Comparison of ENCODE assay signal across 9 mouse cellular contexts in genomic region chr4:107440306-107440705, GRCm38 (mm10). TPM values are rescaled to one million over a fixed set of nuclear protein-coding genes. Genes with fewer than 3 reads are reported as not detected.
DNase-seq lines count a peak whose midpoint lies in the region; ATAC-seq and TF ChIP-seq lines count a peak whose summit lies in the region.
"Had no signal": no experiment of that assay in that cellular context is flagged by ENCODE, and none has a peak within 500 bp of the region (broad histone marks: within the 10 kb centered on the region; RNA-seq: fewer than 3 reads in every experiment).

No protein-coding gene starts in this region.

- peak overlapping the region; percentile 50 for H3K4me3 ChIP-seq in gastrocnemius, adult 2 months
- H3K4me3 ChIP-seq in spleen, adult 2 months (ENCODE audit: extremely low read depth, insufficient read depth, insufficient read length), result peak overlapping the region; percentile 16; the same call in 1 of the 2 replicates
- no peak overlapping the region for H3K4me3 ChIP-seq in limb, embryonic 11.5 days (ENCODE audit: low read depth, low read length)

- no peak for TF ChIP-seq POLR2A in spleen, adult 2 months (IDR thresholded peaks at IDR 0.05; ENCODE audit: low read depth, low read length)

- no peak overlapping the region for H3K27ac ChIP-seq in gastrocnemius, adult 2 months
- H3K27ac ChIP-seq in spleen, adult 2 months (ENCODE audit: insufficient read depth, low read length), result no peak overlapping the region
- no peak overlapping the region for H3K27ac ChIP-seq in limb, embryonic 11.5 days (replicated peaks; ENCODE audit: low read depth, low read length)

- 25% methylated on average over 13 of the region's 13 CpGs for WGBS in spleen, adult 2 months
- 12% methylated on average over 13 of the region's 13 CpGs for WGBS in limb, embryonic 11.5 days

- H3K4me1 ChIP-seq in spleen, adult 2 months (ENCODE audit: control insufficient read depth, insufficient read depth, insufficient read length), result peaks cover 3% of the 10 kb centered on the region; the same call in 1 of the 2 replicates
- peaks cover 36% of the 10 kb centered on the region for H3K4me1 ChIP-seq in limb, embryonic 11.5 days (ENCODE audit: control insufficient read depth, insufficient read depth, low read length)

- H3K4me2 ChIP-seq in limb, embryonic 11.5 days (ENCODE audit: low read depth, severe bottlenecking), result peak overlapping the region; percentile 24; the same call in 1 of the 2 replicates

- H3K9me3 ChIP-seq in limb, embryonic 11.5 days (ENCODE audit: control insufficient read depth, low read length), result peaks cover 3% of the 10 kb centered on the region; the same call in 1 of the 2 replicates

- intact Hi-C loops in gastrocnemius, adult 2 months (cut with DNase I), result no loop called here
- intact Hi-C loops in left cerebral cortex, postnatal 25 days (cut with DNase I), result no loop called here
- intact Hi-C loops in left cerebral cortex, postnatal 14 days (cut with DNase I), result no loop called here

- H3K9ac ChIP-seq in limb, embryonic 11.5 days (ENCODE audit: low read length), result no peak overlapping the region

- no peak for DNase-seq in gastrocnemius, adult 2 months
- DNase-seq in gastrocnemius, postnatal 25 days, result no peak
- no peak for DNase-seq in spleen, adult 2 months (ENCODE audit: low read depth in 1 of 2, low spot score in 2 of 2)
- DNase-seq in spleen, postnatal 36 days (ENCODE audit: low spot score in 2 of 2), result no peak
- no peak for DNase-seq in limb, embryonic 11.5 days (ENCODE audit: low spot score)
- no peak for DNase-seq in left cerebral cortex, postnatal 25 days (ENCODE audit: low spot score in 2 of 2)
- DNase-seq in adrenal gland, adult 18-20 months (ENCODE audit: low spot score in 2 of 2), result no peak
- DNase-seq in left cerebral cortex, postnatal 14 days (ENCODE audit: low spot score in 2 of 2), result no peak

- no peak for ATAC-seq in limb, embryonic 11.5 days (ENCODE audit: insufficient number of reproducible peaks, low FRiP score, low TSS enrichment, low read depth)

- TF ChIP-seq CTCF in gastrocnemius, adult 2 months (IDR thresholded peaks at IDR 0.05), result no peak
- TF ChIP-seq CTCF in spleen, adult 2 months (IDR thresholded peaks at IDR 0.05; ENCODE audit: extremely low read depth, insufficient read depth, insufficient read length, insufficient replicate concordance), result no peak

- H3K27me3 ChIP-seq in spleen, adult 2 months (ENCODE audit: control insufficient read depth, insufficient read depth, low read length), result peaks cover 6% of the 10 kb centered on the region
- H3K27me3 ChIP-seq in limb, embryonic 11.5 days (ENCODE audit: control insufficient read depth, insufficient read depth, low read length), result peaks cover 24% of the 10 kb centered on the region

- no peaks in the 10 kb centered on the region for H3K36me3 ChIP-seq in spleen, adult 2 months (ENCODE audit: control insufficient read depth, insufficient read depth, low read length)
- no peaks in the 10 kb centered on the region for H3K36me3 ChIP-seq in limb, embryonic 11.5 days (ENCODE audit: control insufficient read depth, insufficient read depth, low read length)

RNA-seq across cellular contexts. Expression of gene Glis1, which starts 5.9 kb away (rescaled TPM):
- total RNA-seq in gastrocnemius, adult 2 months (2021), result under 1 TPM; 0.15 to 0.20 TPM
- not detected for total RNA-seq in gastrocnemius, postnatal 25 days (2021)
- 0.55 and 0.61 TPM in 2 replicates for polyA plus RNA-seq in spleen, adult 2 months (2012; rRNA removed)
- 6.8 and 7.8 TPM in 2 replicates for polyA plus RNA-seq in limb, embryonic 11.5 days (2014; fragmentation: Nextera tagmentation; extraction: Ambion mirVana)
- total RNA-seq in left cerebral cortex, postnatal 25 days (2021), result 1 to 10 TPM in 1 of 2 experiments, under 1 TPM in 1; 0.82 to 1.1 TPM
- 1 to 10 TPM in 1 of 2 experiments, under 1 TPM in 1; 0.23 to 1.1 TPM for total RNA-seq in adrenal gland, adult 18-20 months (2021)
- total RNA-seq in left cerebral cortex, postnatal 14 days (2021), result 1 to 10 TPM; 1.4 to 2.3 TPM
- total RNA-seq: common myeloid progenitor, adult 5-6 weeks had no signal
